Mouse (Mus musculus) lung, postnatal 0 days (tissue): ENCODE data around the gene Ubr1. TPM values are rescaled to one million over a fixed set of nuclear protein-coding genes. Genes with fewer than 3 reads are reported as not detected.

ENCODE experiments used
- ATAC-seq: fragments of 200-750 bp; cut with Nextera tagmentation; 2 replicates; pipeline ENCODE4 v1.8.0; 2017; ENCODE audit warnings: moderate library complexity
- DNase-seq: peaks from one replicate; pipeline ENCODE4 v3.0.0-alpha.2; 2016; ENCODE audit warnings: low spot score
- H3K27ac ChIP-seq: fragments of 300-500 bp; sonication (generic); 2 replicates; pipeline ENCODE4 v1.5.1; 2014; ENCODE audit warnings: antibody characterized with exemption, mild to moderate bottlenecking, low read length, mixed read lengths
- H3K27me3 ChIP-seq: fragments of 300-500 bp; sonication (generic); replicated peaks from 2 replicates; pipeline ENCODE4 v1.6.1; 2014; ENCODE audit warnings: low read length, mixed read lengths; ENCODE audit not compliant: insufficient read depth
- H3K36me3 ChIP-seq: fragments of 300-500 bp; sonication (generic); 2 replicates; pipeline ENCODE4 v1.6.1; 2014; ENCODE audit warnings: low read length, mixed read lengths; ENCODE audit not compliant: insufficient read depth
- H3K4me1 ChIP-seq: fragments of 300-500 bp; sonication (generic); 2 replicates; pipeline ENCODE4 v1.6.1; 2014; ENCODE audit warnings: antibody characterized with exemption, low read depth, low read length, mixed read lengths; ENCODE audit not compliant: insufficient read depth
- H3K4me2 ChIP-seq: fragments of 300-500 bp; sonication (generic); replicated peaks from 2 replicates; pipeline ENCODE4 v1.6.1; 2014; ENCODE audit warnings: low read depth, mild to moderate bottlenecking, low read length, moderate library complexity, mixed read lengths
- H3K4me3 ChIP-seq: fragments of 300-500 bp; sonication (generic); 2 replicates; pipeline ENCODE4 v1.5.1; 2014; ENCODE audit warnings: low read depth, low read length
- H3K9ac ChIP-seq: fragments of 300-500 bp; sonication (generic); replicated peaks from 2 replicates; pipeline ENCODE4 v1.6.1; 2014; ENCODE audit warnings: low read depth, mild to moderate bottlenecking
- H3K9me3 ChIP-seq: fragments of 300-500 bp; sonication (generic); 2 replicates; pipeline ENCODE4 v1.6.1; 2016; ENCODE audit warnings: low read length, mixed read lengths
- CTCF ChIP-seq: IDR thresholded peaks from 2 replicates; pipeline ENCODE4 v1.5.1; 2016; ENCODE audit warnings: antibody characterized with exemption, mild to moderate bottlenecking
- EP300 ChIP-seq: IDR thresholded peaks from 2 replicates; pipeline ENCODE4 v1.6.1; 2016; ENCODE audit warnings: antibody characterized with exemption, mild to moderate bottlenecking, control low read depth
- WGBS: fragments of 180-500 bp; shearing (Covaris S2); extraction: QIAGEN DNeasy Blood & Tissue Kit; methylation state at CpG from one replicate; pipeline ENCODE4 v1.1.7; 2014; 5-methylcytosine and 5-hydroxymethylcytosine counted together
- polyA plus RNA-seq: library from polyadenylated mRNA; unstranded; fragments of >200 nt; fragmentation: Nextera tagmentation; extraction: Ambion mirVana; gene quantifications from 2 replicates; pipeline ENCODE4 v1.2.1, GENCODE M21; 2015

Ubr1 gene
- polyA plus RNA-seq, 1 experiment from 2014 or later: 25.1 TPM

DNA sequence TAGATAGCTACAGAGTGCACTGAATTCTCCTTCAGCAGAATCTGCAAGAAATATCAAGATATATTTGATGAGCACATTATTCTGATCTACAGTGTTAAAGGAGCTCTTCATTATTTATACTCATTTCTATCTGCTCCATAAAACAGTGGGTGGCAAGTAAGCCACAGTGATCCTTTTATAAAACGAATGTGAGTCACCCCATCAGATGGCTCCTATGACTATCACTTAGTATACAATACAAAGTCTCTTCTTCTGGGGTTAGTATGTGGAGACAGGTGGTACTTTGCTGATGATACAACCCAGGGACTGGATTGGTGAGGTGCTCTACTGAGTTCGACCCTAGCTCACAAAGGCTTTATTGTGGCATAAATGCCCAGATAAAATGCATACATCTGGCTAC is 97.3 kb downstream of the Ubr1 start:
- no peaks in the 10 kb centered on the region for H3K9me3 ChIP-seq
- 84% methylated on average over 2 of the region's 2 CpGs for WGBS
- H3K4me2 ChIP-seq: no peak overlapping the region
- DNase-seq (no peak), ATAC-seq (no peak)
- peaks cover 39% of the 10 kb centered on the region for H3K36me3 ChIP-seq
- no peaks in the 10 kb centered on the region for H3K4me1 ChIP-seq
- TF ChIP-seq CTCF (no peak), EP300 (no peak)
- H3K9ac ChIP-seq: no peak overlapping the region
- H3K4me3 ChIP-seq: no peak overlapping the region
- H3K27me3 ChIP-seq: no peaks in the 10 kb centered on the region
- no peak overlapping the region for H3K27ac ChIP-seq

GRCm38 (mm10) chr2:120871447-120872336 is 98.8 kb downstream of the Ubr1 start:
- Histone ChIP-seq H3K4me3 (no peak overlapping the region), H3K4me2 (no peak overlapping the region), H3K27ac (peak overlapping the region; percentile 32; the same call in 1 of the 2 replicates), H3K9me3 (no peaks in the 10 kb centered on the region), H3K27me3 (no peaks in the 10 kb centered on the region), H3K9ac (no peak overlapping the region), H3K4me1 (no peaks in the 10 kb centered on the region), H3K36me3 (peaks cover 36% of the 10 kb centered on the region)
- WGBS: 75% methylated on average over 9 of the region's 9 CpGs
- ATAC-seq (peak; percentile 61), DNase-seq (peak; percentile 13)
- TF ChIP-seq CTCF: no peak
- TF ChIP-seq EP300: no peak

GRCm38 (mm10) chr2:120867336-120867735 is 103.2 kb downstream of the Ubr1 start:
- H3K4me3 ChIP-seq: no peak overlapping the region
- H3K27ac ChIP-seq: no peak overlapping the region
- ATAC-seq (no peak), DNase-seq (no peak)
- H3K9me3 ChIP-seq: no peaks in the 10 kb centered on the region
- no peaks in the 10 kb centered on the region for H3K27me3 ChIP-seq
- H3K4me1 ChIP-seq: no peaks in the 10 kb centered on the region
- WGBS: 85% methylated on average over 5 of the region's 5 CpGs
- no peak for TF ChIP-seq CTCF
- TF ChIP-seq EP300: no peak
- H3K9ac ChIP-seq: no peak overlapping the region
- no peak overlapping the region for H3K4me2 ChIP-seq
- peaks cover 32% of the 10 kb centered on the region for H3K36me3 ChIP-seq

- peaks cover 34% of the 10 kb centered on the region for H3K36me3 ChIP-seq
- ATAC-seq (peak; percentile 40), DNase-seq (peak; percentile 71)
- H3K27ac ChIP-seq: no peak overlapping the region
- H3K9ac ChIP-seq: no peak overlapping the region
- H3K4me3 ChIP-seq: no peak overlapping the region
- H3K27me3 ChIP-seq: no peaks in the 10 kb centered on the region
- no peaks in the 10 kb centered on the region for H3K4me1 ChIP-seq
- WGBS: 7% methylated on average over 1 of the region's 1 CpGs
- no peak overlapping the region for H3K4me2 ChIP-seq
- peak; percentile 73 for TF ChIP-seq CTCF
- TF ChIP-seq EP300: no peak
- H3K9me3 ChIP-seq: no peaks in the 10 kb centered on the region
These were observed 104.0 kb downstream of the Ubr1 start for GRCm38 (mm10) chr2:120866561-120866960.

- Histone ChIP-seq H3K4me3 (no peak overlapping the region), H3K9ac (no peak overlapping the region), H3K36me3 (peaks cover 30% of the 10 kb centered on the region), H3K27ac (no peak overlapping the region), H3K27me3 (no peaks in the 10 kb centered on the region), H3K4me2 (no peak overlapping the region), H3K9me3 (no peaks in the 10 kb centered on the region), H3K4me1 (no peaks in the 10 kb centered on the region)
- WGBS: 100% methylated on average over 1 of the region's 1 CpGs
- ATAC-seq: no peak
- no peak for DNase-seq
- TF ChIP-seq EP300: no peak
These were observed 107.1 kb downstream of the Ubr1 start for GRCm38 (mm10) chr2:120863389-120863788.

- H3K4me2 ChIP-seq: no peak overlapping the region
- H3K9ac ChIP-seq: no peak overlapping the region
- WGBS: 57% methylated on average over 1 of the region's 1 CpGs
- ATAC-seq (no peak), DNase-seq (no peak)
- TF ChIP-seq EP300 (no peak), CTCF (no peak)
- no peak overlapping the region for H3K4me3 ChIP-seq
- H3K27ac ChIP-seq: no peak overlapping the region
- no peaks in the 10 kb centered on the region for H3K27me3 ChIP-seq
- no peaks in the 10 kb centered on the region for H3K4me1 ChIP-seq
- peaks cover 30% of the 10 kb centered on the region for H3K36me3 ChIP-seq
- H3K9me3 ChIP-seq: no peaks in the 10 kb centered on the region
These were observed 109.8 kb downstream of the Ubr1 start for GRCm38 (mm10) chr2:120860699-120861098.
